Comparison of ENCODE assay signal across 8 mouse cellular contexts in the genomic region with DNA sequence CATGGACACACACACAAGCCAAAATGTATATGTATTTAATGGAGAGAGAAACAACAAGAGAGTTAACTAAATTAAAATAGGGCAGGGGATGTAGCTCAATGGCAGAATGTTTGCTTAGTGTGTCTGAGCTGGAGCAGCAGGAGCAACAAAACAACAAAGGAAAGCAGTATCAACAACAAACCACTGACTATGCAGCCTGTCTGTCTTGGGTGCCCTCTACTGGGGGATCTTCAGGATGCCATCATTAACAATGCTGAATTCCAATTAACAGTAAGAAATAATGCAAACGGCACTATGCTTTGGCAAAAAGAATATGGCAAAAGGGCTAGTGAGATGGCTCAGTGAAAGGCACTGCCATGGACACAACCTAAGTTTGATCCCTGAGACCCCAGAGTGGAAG. TPM values are rescaled to one million over a fixed set of nuclear protein-coding genes. Genes with fewer than 3 reads are reported as not detected.
DNase-seq lines count a peak whose midpoint lies in the region; ATAC-seq and TF ChIP-seq lines count a peak whose summit lies in the region.

No protein-coding gene starts in this region.

- H3K27me3 ChIP-seq in heart, postnatal 0 days (ENCODE audit: control insufficient read depth, insufficient read depth, low read length): no peaks in the 10 kb centered on the region
- H3K27me3 ChIP-seq in C2C12 (ENCODE audit: control insufficient read depth, insufficient read depth, insufficient read length): no peaks in the 10 kb centered on the region

- intact Hi-C loops in heart, postnatal 25 days (cut with DNase I): loop anchor here (1.0 to 5.0 kb wide), 2 partner anchors 108 to 180 kb away; no protein-coding TSS in a partner anchor

- H3K9me3 ChIP-seq in heart, postnatal 0 days (replicated peaks; ENCODE audit: control insufficient read depth, low read length): no peaks in the 10 kb centered on the region

- no peak overlapping the region for H3K4me2 ChIP-seq in heart, postnatal 0 days (ENCODE audit: low read depth, low read length)

- H3K27ac ChIP-seq in heart, postnatal 0 days (ENCODE audit: low read depth): no peak overlapping the region

- peak; percentile 83 for TF ChIP-seq CTCF in heart, postnatal 0 days (IDR thresholded peaks at IDR 0.05; ENCODE audit: low read depth)
- TF ChIP-seq CTCF in C2C12 (IDR thresholded peaks at IDR 0.05; ENCODE audit: control insufficient read depth, insufficient read depth, insufficient read length): peak; percentile 27

- no peak for ATAC-seq in heart, postnatal 0 days (ENCODE audit: insufficient read depth, low read depth)

- H3K9ac ChIP-seq in heart, postnatal 0 days (replicated peaks; ENCODE audit: low read depth, low read length): no peak overlapping the region

- WGBS in heart, postnatal 0 days: 17% methylated on average over 1 of the region's 1 CpGs

- no peaks in the 10 kb centered on the region for H3K79me3 ChIP-seq in C2C12 (ENCODE audit: low read depth)

- no peaks in the 10 kb centered on the region for H3K36me3 ChIP-seq in heart, postnatal 0 days (replicated peaks; ENCODE audit: control insufficient read depth, insufficient read depth, low read length)
- H3K36me3 ChIP-seq in C2C12 (ENCODE audit: control insufficient read depth, insufficient read depth): peaks cover 11% of the 10 kb centered on the region

- H3ac ChIP-seq in C2C12 (ENCODE audit: control insufficient read depth, insufficient read length, low read depth): no peak overlapping the region

- TF ChIP-seq EP300 in heart, postnatal 0 days (IDR thresholded peaks at IDR 0.05; ENCODE audit: low read depth): no peak

- H3K4me1 ChIP-seq in heart, postnatal 0 days (ENCODE audit: control insufficient read depth, insufficient read depth): no peaks in the 10 kb centered on the region

- no peaks in the 10 kb centered on the region for H3K79me2 ChIP-seq in C2C12 (ENCODE audit: control insufficient read depth, insufficient read depth)

- H3K4me3 ChIP-seq in heart, postnatal 0 days (ENCODE audit: low read depth, low read length): no peak overlapping the region
- H3K4me3 ChIP-seq in C2C12 (ENCODE audit: insufficient read depth, poor library complexity, severe bottlenecking): no peak overlapping the region

- DNase-seq in heart, postnatal 0 days (ENCODE audit: low spot score): peak; percentile 16
- no peak for DNase-seq in heart, postnatal 25 days (ENCODE audit: low spot score)
- DNase-seq in adrenal gland, postnatal 14 days: peak; percentile 44
- peak; percentile 17 for DNase-seq in fibroblast of lung, adult 2 months (ENCODE audit: low read depth)
- peak; percentile 17 to 56 for DNase-seq in layer of hippocampus, postnatal 25 days (ENCODE audit: extremely low spot score in 1 of 2, low spot score in 1 of 2)
- DNase-seq in naive thymus-derived CD4-positive, alpha-beta T cell, adult 2 months (ENCODE audit: low read depth): peak; percentile 57
- no peak for DNase-seq in urinary bladder, adult 2 months (ENCODE audit: low spot score)

TF ChIP-seq in C2C12, 6 proteins besides CTCF, POLR2A, EP300 and RAD21:
- TF ChIP-seq USF1 (IDR thresholded peaks at IDR 0.05; ENCODE audit: low read depth) (no peak), MAX (IDR thresholded peaks at IDR 0.05) (peak; percentile 6)
TF ChIP-seq in C2C12: peak in this region for 1.

RNA-seq across cellular contexts. Expression of a gene that starts 10.9 kb away (rescaled TPM):
- total RNA-seq in heart, postnatal 0 days (2014; rRNA removed; ENCODE audit: low replicate concordance): 3.7 and 6.9 TPM in 2 replicates
- polyA plus RNA-seq in heart, postnatal 0 days (2015; fragmentation: Nextera tagmentation; extraction: Ambion mirVana): 4.7 and 5.2 TPM in 2 replicates
- total RNA-seq in heart, postnatal 25 days (2021): 1 to 10 TPM; 1.6 to 1.7 TPM
- polyA plus RNA-seq in C2C12 (2012; fragmentation: generic; extraction: Trizol): 4.0 TPM
- 2.9 and 3.6 TPM in 2 replicates for total RNA-seq in adrenal gland, postnatal 14 days (2021)
- 1 to 10 TPM; 3.5 to 4.4 TPM for total RNA-seq in layer of hippocampus, postnatal 25 days (2021)
- polyA plus RNA-seq in urinary bladder, adult 2 months (2012; rRNA removed): 1.0 and 1.2 TPM in 2 replicates

RNA-seq across cellular contexts. Expression of a gene that starts 11.0 kb away (rescaled TPM):
- total RNA-seq in heart, postnatal 0 days (2014; rRNA removed; ENCODE audit: low replicate concordance): 0.04 and 0.46 TPM in 2 replicates
- 0.22 TPM in 1 of 2 replicates, not detected in the other for polyA plus RNA-seq in heart, postnatal 0 days (2015; fragmentation: Nextera tagmentation; extraction: Ambion mirVana)
- under 1 TPM; 0.36 to 0.47 TPM for total RNA-seq in heart, postnatal 25 days (2021)
- polyA plus RNA-seq in C2C12 (2012; fragmentation: generic; extraction: Trizol): not detected
- total RNA-seq in adrenal gland, postnatal 14 days (2021): 0.53 and 0.67 TPM in 2 replicates
- under 1 TPM; 0.37 to 0.82 TPM for total RNA-seq in layer of hippocampus, postnatal 25 days (2021)
- polyA plus RNA-seq in urinary bladder, adult 2 months (2012; rRNA removed): 0.93 and 2.8 TPM in 2 replicates

RNA-seq across cellular contexts. Expression of a gene that starts 35.0 kb away (rescaled TPM):
- 10.3 and 19.9 TPM in 2 replicates for total RNA-seq in heart, postnatal 0 days (2014; rRNA removed; ENCODE audit: low replicate concordance)
- 3.5 and 4.3 TPM in 2 replicates for polyA plus RNA-seq in heart, postnatal 0 days (2015; fragmentation: Nextera tagmentation; extraction: Ambion mirVana)
- 10 to 100 TPM in 1 of 2 experiments, 1 to 10 TPM in 1; 8.1 to 10.0 TPM for total RNA-seq in heart, postnatal 25 days (2021)
- 0.59 TPM for polyA plus RNA-seq in C2C12 (2012; fragmentation: generic; extraction: Trizol)
- 14.6 and 16.1 TPM in 2 replicates for total RNA-seq in adrenal gland, postnatal 14 days (2021)
- 100 to 1,000 TPM; 265 to 273 TPM for total RNA-seq in layer of hippocampus, postnatal 25 days (2021)
- polyA plus RNA-seq in urinary bladder, adult 2 months (2012; rRNA removed): 2.4 and 3.4 TPM in 2 replicates

Comparison
In these comparisons a context has a peak if more than half of its experiments do, and no peak if none do; other contexts are left out.
1. DNase-seq: peak in heart, postnatal 0 days (single experiment), adrenal gland, postnatal 14 days (single experiment), fibroblast of lung, adult 2 months (single experiment), layer of hippocampus, postnatal 25 days (2 of 2) and naive thymus-derived CD4-positive, alpha-beta T cell, adult 2 months (single experiment); none in heart, postnatal 25 days (single experiment) and urinary bladder, adult 2 months (single experiment).
2. RNA of a gene that starts 35.0 kb away (total RNA-seq): 265 to 273 TPM in layer of hippocampus, postnatal 25 days; 14.6 to 16.1 TPM in adrenal gland, postnatal 14 days, 10.3 to 19.9 TPM in heart, postnatal 0 days and 8.1 to 10.0 TPM in heart, postnatal 25 days; every median in the first group is over 10 times any median in the second.